Mouse (Mus musculus): ENCODE measurements around the gene Anapc10. TPM values are rescaled to one million over a fixed set of nuclear protein-coding genes. Genes with fewer than 3 reads are reported as not detected.
"Not testable (repeated sequence)": the region's sequence is repeated elsewhere in the genome, so short reads cannot be mapped to it uniquely, and the experiment has no call there.

Anapc10 gene
- polyA plus RNA-seq, 1 experiment from 2014 or later: 29.4 TPM

DNA sequence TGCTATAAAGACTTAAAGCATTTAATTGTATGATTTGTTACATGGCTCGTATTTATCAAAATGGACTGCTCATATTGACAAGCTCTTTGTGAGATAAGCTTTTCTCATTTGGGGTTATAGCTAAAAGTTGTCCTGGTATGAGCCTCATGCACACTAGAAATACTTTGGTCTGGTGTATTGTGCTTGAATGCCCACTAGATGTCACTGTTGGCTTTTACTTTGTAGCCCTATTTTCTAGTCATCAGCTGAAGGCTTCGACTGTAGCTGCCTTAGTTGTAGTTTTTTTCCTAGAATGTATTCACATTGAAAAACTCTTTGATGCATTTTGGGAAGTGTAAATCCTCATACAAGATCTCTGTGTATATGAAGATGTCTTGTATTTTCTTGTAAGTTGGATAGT, 22.7 kb downstream of the Anapc10 start:
- DNase-seq (ENCODE audit: low spot score) (peak; percentile 81), ATAC-seq (peak; percentile 61; the same call in 1 of the 2 replicates)
- Histone ChIP-seq H3K27ac (ENCODE audit: low read length) (no peak overlapping the region), H3K4me2 (replicated peaks; ENCODE audit: low read depth, low read length) (no peak overlapping the region), H3K4me1 (ENCODE audit: insufficient read depth, low read depth, low read length) (no peaks in the 10 kb centered on the region), H3K36me3 (ENCODE audit: insufficient read depth, low read length) (no peaks in the 10 kb centered on the region), H3K9ac (replicated peaks; ENCODE audit: low read depth) (no peak overlapping the region), H3K9me3 (ENCODE audit: low read length) (no peaks in the 10 kb centered on the region), H3K4me3 (ENCODE audit: low read depth, low read length) (no peak overlapping the region), H3K27me3 (replicated peaks; ENCODE audit: insufficient read depth, low read length) (no peaks in the 10 kb centered on the region)
- TF ChIP-seq CTCF (IDR thresholded peaks at IDR 0.05) (peak; percentile 88), EP300 (IDR thresholded peaks at IDR 0.05) (no peak)
- WGBS: 7% methylated on average over 2 of the region's 2 CpGs

GRCm38 (mm10) chr8:79748171-79748570, 36.6 kb downstream of the Anapc10 start:
- 61% methylated on average over 2 of the region's 2 CpGs for WGBS
- Histone ChIP-seq H3K27ac (ENCODE audit: low read length) (no peak overlapping the region), H3K4me2 (replicated peaks; ENCODE audit: low read depth, low read length) (no peak overlapping the region), H3K9ac (replicated peaks; ENCODE audit: low read depth) (no peak overlapping the region), H3K4me3 (ENCODE audit: low read depth, low read length) (no peak overlapping the region), H3K4me1 (ENCODE audit: insufficient read depth, low read depth, low read length) (no peaks in the 10 kb centered on the region), H3K9me3 (ENCODE audit: low read length) (no peaks in the 10 kb centered on the region), H3K27me3 (replicated peaks; ENCODE audit: insufficient read depth, low read length) (no peaks in the 10 kb centered on the region), H3K36me3 (ENCODE audit: insufficient read depth, low read length) (no peaks in the 10 kb centered on the region)
- DNase-seq (ENCODE audit: low spot score) (no peak), ATAC-seq (no peak)
- TF ChIP-seq CTCF (IDR thresholded peaks at IDR 0.05) (no peak), EP300 (IDR thresholded peaks at IDR 0.05) (no peak)

DNA sequence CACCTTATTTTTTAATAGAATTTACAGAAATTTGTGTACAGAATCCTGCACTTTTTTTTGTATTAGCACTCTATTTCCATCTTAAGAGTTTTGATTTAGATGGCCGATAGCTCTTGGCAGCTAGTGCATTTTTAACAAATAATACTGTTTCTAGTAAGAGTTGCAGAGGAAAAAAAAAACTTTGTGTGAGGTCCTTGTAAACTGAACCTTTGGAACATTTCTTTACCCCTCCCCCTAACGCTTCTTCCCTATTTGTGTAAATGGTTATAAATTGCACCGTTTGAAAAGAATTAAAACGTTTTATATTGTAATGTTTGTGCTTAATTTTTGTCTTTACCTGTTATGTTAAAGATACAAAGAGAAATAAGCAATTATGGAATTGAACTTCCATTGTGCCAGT, 37.0 kb downstream of the Anapc10 start:
- no peaks in the 10 kb centered on the region for H3K9me3 ChIP-seq (ENCODE audit: low read length)
- H3K9ac ChIP-seq (replicated peaks; ENCODE audit: low read depth): no peak overlapping the region
- H3K27me3 ChIP-seq (replicated peaks; ENCODE audit: insufficient read depth, low read length): no peaks in the 10 kb centered on the region
- no peak overlapping the region for H3K27ac ChIP-seq (ENCODE audit: low read length)
- no peak overlapping the region for H3K4me2 ChIP-seq (replicated peaks; ENCODE audit: low read depth, low read length)
- no peaks in the 10 kb centered on the region for H3K4me1 ChIP-seq (ENCODE audit: insufficient read depth, low read depth, low read length)
- WGBS: 54% methylated on average over 4 of the region's 4 CpGs
- no peaks in the 10 kb centered on the region for H3K36me3 ChIP-seq (ENCODE audit: insufficient read depth, low read length)
- no peak for TF ChIP-seq EP300 (IDR thresholded peaks at IDR 0.05)
- H3K4me3 ChIP-seq (ENCODE audit: low read depth, low read length): no peak overlapping the region
- no peak for ATAC-seq
- no peak for DNase-seq (ENCODE audit: low spot score)

DNA sequence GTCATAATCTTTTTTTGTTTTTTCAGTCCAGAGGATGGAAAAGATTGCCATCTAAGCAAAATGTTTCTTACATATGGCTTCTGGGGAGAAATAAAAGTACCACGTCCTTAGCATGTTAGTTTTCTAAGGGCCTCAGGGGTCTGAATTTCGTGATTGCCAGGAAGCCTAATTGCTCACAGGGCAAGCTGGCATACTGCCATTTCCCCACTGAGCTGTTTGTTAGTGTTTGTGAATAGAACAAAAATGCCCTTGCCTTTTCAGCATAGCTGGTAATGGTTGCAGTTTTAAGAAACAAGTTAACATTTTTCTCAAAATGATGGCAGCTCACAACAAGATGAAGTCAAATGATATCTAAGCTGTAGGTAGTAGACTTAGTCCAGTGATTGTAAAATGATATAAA, 38.7 kb downstream of the Anapc10 start:
- H3K4me3 ChIP-seq (ENCODE audit: low read depth, low read length): no peak overlapping the region
- H3K4me1 ChIP-seq (ENCODE audit: insufficient read depth, low read depth, low read length): no peaks in the 10 kb centered on the region
- no peak for TF ChIP-seq CTCF (IDR thresholded peaks at IDR 0.05)
- no peak for TF ChIP-seq EP300 (IDR thresholded peaks at IDR 0.05)
- H3K9me3 ChIP-seq (ENCODE audit: low read length): no peaks in the 10 kb centered on the region
- H3K27me3 ChIP-seq (replicated peaks; ENCODE audit: insufficient read depth, low read length): no peaks in the 10 kb centered on the region
- no peaks in the 10 kb centered on the region for H3K36me3 ChIP-seq (ENCODE audit: insufficient read depth, low read length)
- no peak overlapping the region for H3K27ac ChIP-seq (ENCODE audit: low read length)
- H3K4me2 ChIP-seq (replicated peaks; ENCODE audit: low read depth, low read length): no peak overlapping the region
- WGBS: 36% methylated on average over 2 of the region's 2 CpGs
- no peak for ATAC-seq
- no peak overlapping the region for H3K9ac ChIP-seq (replicated peaks; ENCODE audit: low read depth)
- DNase-seq (ENCODE audit: low spot score): no peak

DNA sequence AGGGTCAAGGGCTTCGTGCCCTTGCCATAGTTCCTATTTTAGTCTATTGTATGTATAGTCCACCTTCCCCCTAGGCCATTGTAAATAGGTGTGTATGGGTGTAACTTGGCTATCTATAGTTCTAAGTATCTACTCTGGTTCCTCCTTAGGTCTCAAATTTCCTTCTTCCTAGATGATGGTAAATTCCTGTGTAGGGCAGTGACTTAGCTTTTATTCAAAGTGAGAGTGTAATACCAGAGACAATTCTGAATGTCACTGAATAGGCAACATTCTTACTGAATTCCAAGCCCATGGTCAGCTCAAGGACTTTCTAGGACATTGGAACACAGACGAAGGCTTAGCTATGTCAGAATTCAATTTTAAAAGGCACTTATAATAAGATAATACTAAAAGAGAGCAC, 83.3 kb downstream of the Anapc10 start:
- not testable (repeated sequence) for H3K9me3 ChIP-seq (ENCODE audit: low read length); H3K36me3 ChIP-seq (ENCODE audit: insufficient read depth, low read length); H3K4me2 ChIP-seq (replicated peaks; ENCODE audit: low read depth, low read length); H3K27me3 ChIP-seq (replicated peaks; ENCODE audit: insufficient read depth, low read length); ATAC-seq; DNase-seq (ENCODE audit: low spot score); H3K9ac ChIP-seq (replicated peaks; ENCODE audit: low read depth); H3K4me3 ChIP-seq (ENCODE audit: low read depth, low read length); H3K4me1 ChIP-seq (ENCODE audit: insufficient read depth, low read depth, low read length); H3K27ac ChIP-seq (ENCODE audit: low read length)
- 75% methylated on average over 2 of the region's 2 CpGs for WGBS

GRCm38 (mm10) chr8:79796690-79797089, 85.1 kb downstream of the Anapc10 start:
- 81% methylated on average over 7 of the region's 7 CpGs for WGBS
- no peaks in the 10 kb centered on the region for H3K9me3 ChIP-seq (ENCODE audit: low read length)
- H3K4me3 ChIP-seq (ENCODE audit: low read depth, low read length): no peak overlapping the region
- H3K27ac ChIP-seq (ENCODE audit: low read length): no peak overlapping the region
- ATAC-seq (no peak), DNase-seq (ENCODE audit: low spot score) (no peak)
- H3K9ac ChIP-seq (replicated peaks; ENCODE audit: low read depth): no peak overlapping the region
- no peaks in the 10 kb centered on the region for H3K4me1 ChIP-seq (ENCODE audit: insufficient read depth, low read depth, low read length)
- H3K36me3 ChIP-seq (ENCODE audit: insufficient read depth, low read length): no peaks in the 10 kb centered on the region
- TF ChIP-seq EP300 (IDR thresholded peaks at IDR 0.05): no peak
- no peak for TF ChIP-seq CTCF (IDR thresholded peaks at IDR 0.05)
- H3K4me2 ChIP-seq (replicated peaks; ENCODE audit: low read depth, low read length): no peak overlapping the region
- H3K27me3 ChIP-seq (replicated peaks; ENCODE audit: insufficient read depth, low read length): no peaks in the 10 kb centered on the region

DNA sequence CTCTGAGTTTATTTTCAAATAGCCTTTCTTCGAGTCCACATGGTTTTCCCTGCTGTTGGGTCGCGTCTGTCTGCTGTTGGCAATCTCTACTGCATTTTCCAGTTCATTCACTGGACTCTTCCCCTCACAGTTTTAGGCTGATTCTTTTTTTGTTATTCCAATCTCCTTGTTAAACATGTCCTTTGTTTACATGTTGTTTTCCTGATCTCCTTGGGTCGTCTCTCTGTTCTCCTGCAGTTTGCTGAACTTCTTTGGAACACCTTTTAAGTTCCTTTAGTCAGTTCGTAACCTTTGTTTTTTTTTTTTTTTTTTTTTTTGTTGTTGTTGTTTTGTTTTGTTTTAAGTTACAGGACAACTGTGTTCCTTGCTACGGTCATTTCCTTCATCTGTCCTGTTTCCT, 92.9 kb downstream of the Anapc10 start:
- H3K27ac ChIP-seq (ENCODE audit: low read length): no peak overlapping the region
- no peak overlapping the region for H3K4me2 ChIP-seq (replicated peaks; ENCODE audit: low read depth, low read length)
- no peaks in the 10 kb centered on the region for H3K9me3 ChIP-seq (ENCODE audit: low read length)
- ATAC-seq (no peak), DNase-seq (ENCODE audit: low spot score) (no peak)
- H3K9ac ChIP-seq (replicated peaks; ENCODE audit: low read depth): no peak overlapping the region
- WGBS: 70% methylated on average over 6 of the region's 6 CpGs
- H3K27me3 ChIP-seq (replicated peaks; ENCODE audit: insufficient read depth, low read length): no peaks in the 10 kb centered on the region
- no peak overlapping the region for H3K4me3 ChIP-seq (ENCODE audit: low read depth, low read length)
- no peaks in the 10 kb centered on the region for H3K4me1 ChIP-seq (ENCODE audit: insufficient read depth, low read depth, low read length)
- no peak for TF ChIP-seq CTCF (IDR thresholded peaks at IDR 0.05)
- no peak for TF ChIP-seq EP300 (IDR thresholded peaks at IDR 0.05)
- H3K36me3 ChIP-seq (ENCODE audit: insufficient read depth, low read length): no peaks in the 10 kb centered on the region
